8 mouse cellular contexts compared by ENCODE assay signal in the genomic region with DNA sequence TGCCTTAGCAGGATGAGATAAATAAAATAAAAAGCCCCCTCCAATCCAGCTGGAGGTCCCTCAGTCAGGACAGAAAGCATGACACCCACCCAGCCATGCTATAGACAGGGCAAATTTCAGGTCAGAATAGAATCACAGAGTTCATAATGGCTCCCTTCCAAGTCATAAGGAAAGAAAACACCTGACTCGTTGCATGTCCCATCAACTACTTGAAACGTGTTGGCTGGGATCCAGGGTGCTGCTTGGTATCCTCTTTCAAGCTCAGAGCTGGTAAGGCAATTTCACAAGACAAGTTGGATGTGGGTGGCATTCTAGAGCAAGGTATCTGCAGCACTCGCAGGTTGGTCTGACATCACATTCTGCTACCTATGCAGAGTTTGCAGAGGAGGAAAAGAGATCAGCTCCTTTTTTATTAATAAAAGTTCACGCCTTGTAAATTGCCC.
A peak's percentile ranks its signal among the peaks of the same experiment; 100 is the strongest.
DNase-seq lines count a peak whose midpoint lies in the region; ATAC-seq and TF ChIP-seq lines count a peak whose summit lies in the region.

No protein-coding gene starts in this region.

- H3K27ac ChIP-seq in cerebellum, adult 2 months (ENCODE audit: insufficient read depth, low read length) = no peak overlapping the region
- H3K27ac ChIP-seq in midbrain, postnatal 0 days (ENCODE audit: low read depth, low read length) = no peak overlapping the region

- ATAC-seq in midbrain, postnatal 0 days (ENCODE audit: low FRiP score) = no peak
- ATAC-seq in megakaryocyte progenitor cell, adult 5-6 weeks (replicated peaks; ENCODE audit: poor library complexity) = no peak

- H3K4me3 ChIP-seq in cerebellum, adult 2 months (replicated peaks; ENCODE audit: insufficient read depth, low read depth, low read length) = no peak overlapping the region
- H3K4me3 ChIP-seq in midbrain, postnatal 0 days (ENCODE audit: low read depth, low read length) = no peak overlapping the region

- peak; percentile 7 to 10 for DNase-seq in cerebellum, adult 2 months
- no peak for DNase-seq in cerebellum, adult 11 months
- peak; percentile 24 for DNase-seq in layer of hippocampus, adult 11-12 months (ENCODE audit: low spot score)
- DNase-seq in layer of hippocampus, adult 18-20 months (ENCODE audit: low spot score in 2 of 2) = no peak
- peak; percentile 31 for DNase-seq in kidney, adult 18-20 months
- peak; percentile 57 for DNase-seq in midbrain, postnatal 0 days (ENCODE audit: low spot score)
- DNase-seq in thymus, adult 18-20 months = no peak

- no peaks in the 10 kb centered on the region for H3K4me1 ChIP-seq in cerebellum, adult 2 months (ENCODE audit: control insufficient read depth, insufficient read depth, low read length)
- H3K4me1 ChIP-seq in midbrain, postnatal 0 days (ENCODE audit: insufficient read depth, low read length) = peaks cover 5% of the 10 kb centered on the region

- TF ChIP-seq CTCF in cerebellum, adult 2 months (IDR thresholded peaks at IDR 0.05; ENCODE audit: borderline replicate concordance, insufficient read depth, low read depth, low read length) = no peak
- TF ChIP-seq CTCF in midbrain, postnatal 0 days (IDR thresholded peaks at IDR 0.05) = no peak

- no peaks in the 10 kb centered on the region for H3K36me3 ChIP-seq in midbrain, postnatal 0 days (ENCODE audit: insufficient read depth, low read length)

- no peaks in the 10 kb centered on the region for H3K27me3 ChIP-seq in cerebellum, adult 2 months (ENCODE audit: control insufficient read depth, insufficient read depth, low read length)
- no peaks in the 10 kb centered on the region for H3K27me3 ChIP-seq in midbrain, postnatal 0 days (ENCODE audit: insufficient read depth, low read length)

- H3K9me3 ChIP-seq in midbrain, postnatal 0 days (ENCODE audit: low read length) = no peaks in the 10 kb centered on the region

- no peak for TF ChIP-seq POLR2A in cerebellum, adult 2 months (IDR thresholded peaks at IDR 0.05; ENCODE audit: borderline replicate concordance, insufficient read depth, low read length)

- 0 out of 2 replicates have a peak overlapping the region, but pooled peaks have one; percentile 6 for H3K4me2 ChIP-seq in midbrain, postnatal 0 days (ENCODE audit: low read depth, low read length, poor library complexity, severe bottlenecking)

- H3K9ac ChIP-seq in midbrain, postnatal 0 days (replicated peaks; ENCODE audit: low read length, poor library complexity, severe bottlenecking) = no peak overlapping the region

- WGBS in cerebellum, adult 2 months = 48% methylated on average over 4 of the region's 4 CpGs
- WGBS in midbrain, postnatal 0 days = 58% methylated on average over 4 of the region's 4 CpGs

Comparison
In these comparisons a context has a peak if more than half of its experiments do, and no peak if none do; other contexts are left out.
1. DNase-seq: peak in cerebellum, adult 2 months (2 of 2), layer of hippocampus, adult 11-12 months (single experiment), kidney, adult 18-20 months (single experiment) and midbrain, postnatal 0 days (single experiment); none in cerebellum, adult 11 months (single experiment), layer of hippocampus, adult 18-20 months (0 of 2) and thymus, adult 18-20 months (0 of 2).